Mouse (Mus musculus) adrenal gland, adult 18-20 months (tissue): ENCODE measurements at regions not wholly inside any gene's neighbourhood (a gene's known extent, or its start where the extent isn't known, plus 50 kb on each side); places are given as distances from the start of the nearest gene placed in this dataset.

Source experiments
- DNase-seq, 2 experiments: peaks; one replicate each; pipeline ENCODE4 v3.0.0; 2021 to 2022; ENCODE audit warnings: low spot score in 2 of 2

DNA sequence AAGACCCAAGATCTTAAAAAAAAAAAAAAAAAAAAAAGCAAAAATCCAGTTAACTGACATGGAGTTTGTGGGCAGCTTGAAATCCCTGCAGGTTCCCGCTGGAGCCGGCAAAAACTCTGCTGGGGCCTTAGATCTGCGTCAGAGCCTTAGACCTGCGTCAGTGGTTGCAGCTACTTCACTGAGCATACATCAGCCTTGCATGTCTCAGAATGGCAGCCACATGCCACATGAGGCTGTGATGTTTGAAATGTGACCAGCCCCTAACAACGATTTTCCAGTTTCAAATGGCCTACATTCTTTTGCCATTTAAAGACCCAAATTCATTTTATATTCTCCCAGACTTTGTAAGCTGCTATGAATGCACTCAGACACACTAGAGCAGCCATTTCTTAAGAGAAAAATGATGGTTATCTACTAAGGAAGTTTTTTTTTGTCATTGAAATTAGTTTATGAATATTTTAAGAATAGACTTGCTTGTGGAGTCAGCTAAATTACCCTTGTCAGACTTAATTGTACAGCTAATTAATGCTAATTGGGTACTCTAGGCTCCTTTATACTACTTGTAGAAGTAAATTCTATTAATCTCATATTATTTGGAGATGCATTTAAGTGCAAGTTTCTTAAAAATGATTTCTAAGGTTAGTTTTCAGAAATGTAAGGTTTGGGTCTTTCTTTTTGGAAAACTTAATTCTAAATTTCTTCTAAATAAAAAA, 70.8 kb downstream of the Toporsl start:
- DNase-seq, result no peak

DNA sequence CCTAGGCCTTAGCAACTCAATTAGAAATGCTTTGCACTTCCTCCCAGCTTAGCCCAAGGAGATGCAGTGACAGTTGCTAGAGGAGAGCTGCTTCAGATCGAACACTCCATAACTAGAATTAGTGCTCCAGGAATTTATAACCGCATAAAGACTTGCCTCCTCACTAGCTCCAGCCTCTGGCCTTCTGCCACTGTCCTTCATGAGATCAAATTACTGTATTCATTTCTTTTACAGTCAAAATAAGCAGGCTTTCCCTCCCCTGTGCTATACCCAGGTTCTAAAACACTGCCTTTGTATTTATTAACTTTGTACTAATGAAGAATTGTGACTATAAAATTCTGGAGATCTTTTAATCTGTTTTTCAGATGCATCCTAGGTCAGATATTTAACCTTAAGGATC, 104.8 kb upstream of the Olfr275 start:
- no peak for DNase-seq

DNA sequence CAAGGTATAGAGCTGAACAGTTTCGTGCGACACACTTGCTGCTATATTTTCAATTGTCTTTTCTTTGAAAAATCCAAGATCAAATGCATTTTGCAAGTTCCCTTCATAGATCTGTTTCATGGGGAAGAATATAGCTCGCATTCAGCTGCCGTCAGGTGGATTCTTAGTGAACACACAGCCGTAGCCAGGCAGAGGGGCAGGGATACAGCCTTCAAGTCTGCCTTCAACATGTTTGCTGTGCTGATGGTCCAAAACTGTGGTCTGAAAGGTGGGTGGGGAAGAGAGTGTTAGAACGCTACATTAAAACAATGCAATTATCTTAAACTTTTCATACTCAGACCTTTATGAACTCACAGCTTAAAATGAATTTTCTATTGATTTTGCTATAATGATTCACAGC, 88.2 kb upstream of the Olfr275 start:
- no peak for DNase-seq

DNA sequence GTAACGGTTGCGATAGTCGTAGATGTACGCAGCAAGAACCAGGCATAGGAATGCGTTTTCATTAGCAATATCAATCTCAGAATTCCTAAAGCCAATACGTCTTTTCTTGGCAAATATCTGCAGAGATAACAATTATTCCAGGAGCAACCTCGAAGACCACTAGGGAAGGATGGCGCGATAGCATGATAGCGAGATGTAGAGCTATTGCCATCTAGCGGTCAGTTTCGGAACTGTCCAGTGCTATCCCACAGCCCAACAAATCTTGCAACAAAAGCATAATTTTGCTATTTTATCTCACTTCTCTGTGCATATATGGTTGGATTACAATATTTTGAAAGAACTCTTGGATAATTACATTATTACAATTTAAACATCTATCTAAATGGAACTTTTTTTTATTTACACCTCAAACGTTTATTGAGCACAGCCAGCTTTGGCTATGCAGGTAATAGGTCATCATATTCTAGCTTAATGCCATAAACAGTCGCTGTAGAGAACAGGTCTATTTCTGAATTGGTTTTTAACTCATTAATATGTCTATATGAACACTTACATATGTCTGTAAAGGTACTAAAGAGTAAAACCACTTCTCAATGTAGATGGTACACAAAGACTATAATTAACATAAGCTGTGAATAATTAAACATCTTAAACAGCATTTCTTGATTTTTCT, 87.6 kb upstream of the Olfr275 start:
- DNase-seq, result peak; percentile 32 to 47

DNA sequence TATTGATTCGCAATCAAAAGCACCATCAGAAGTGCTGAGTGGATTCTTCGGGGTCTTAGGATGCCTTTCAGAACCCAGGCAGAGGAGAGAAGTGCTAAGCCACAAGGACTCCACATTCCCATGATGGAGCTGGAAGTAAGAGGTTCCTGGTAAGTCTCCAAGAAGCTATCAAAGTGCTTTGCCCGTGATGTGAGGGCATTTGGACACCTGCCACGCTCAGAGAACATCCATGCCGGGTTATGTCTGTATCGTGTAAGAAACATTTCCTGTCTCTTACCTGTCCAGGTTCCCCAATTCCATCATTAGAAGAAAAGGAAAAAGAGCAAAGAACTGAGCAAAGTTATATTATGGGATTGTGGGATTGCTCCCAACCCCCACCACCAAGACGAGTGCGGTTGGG, 81.3 kb upstream of the Olfr275 start:
- no peak for DNase-seq

DNA sequence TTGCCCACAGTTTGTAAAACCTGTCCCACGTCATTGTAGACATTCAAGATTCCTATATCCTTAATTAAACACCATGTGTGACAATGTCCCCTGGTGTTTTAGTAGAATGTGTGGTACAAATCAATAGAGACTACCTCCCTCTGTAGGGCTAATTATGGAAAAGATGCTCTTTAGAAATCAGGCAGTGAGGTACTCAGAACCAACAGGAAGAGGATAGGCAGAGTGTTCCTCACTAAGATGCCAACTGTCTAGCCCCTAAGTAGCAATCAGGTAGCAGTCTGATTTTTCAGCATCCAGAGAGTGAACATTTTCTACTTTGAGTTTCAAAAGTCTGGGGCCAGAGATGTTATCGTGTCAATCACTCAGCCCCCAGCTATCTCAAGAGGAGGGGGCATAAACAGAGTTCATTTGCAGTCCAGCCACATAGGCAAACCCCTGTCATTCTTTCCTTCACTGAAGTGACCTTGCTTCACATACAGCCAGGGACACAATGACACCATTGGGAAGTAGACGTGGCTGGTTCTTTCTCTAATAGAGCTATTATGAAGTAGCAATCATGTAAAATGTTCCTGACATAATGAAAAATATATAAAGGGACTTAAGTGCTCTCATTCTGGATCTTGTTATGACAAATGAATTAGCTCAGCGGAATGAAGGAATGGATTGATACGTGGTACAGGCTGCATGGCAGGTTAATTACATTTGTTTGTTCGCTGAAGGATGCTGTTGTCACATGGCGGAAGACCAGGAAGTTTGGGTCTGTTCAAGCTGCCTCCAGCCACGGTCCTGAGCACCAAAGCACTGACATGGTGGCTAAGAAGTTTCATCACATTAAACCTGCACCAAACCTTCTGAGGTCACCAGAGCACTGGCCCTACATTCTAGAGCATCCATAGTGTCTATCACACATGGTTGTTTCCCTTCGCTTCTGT, 74.6 kb upstream of the Olfr275 start:
- no peak for DNase-seq

DNA sequence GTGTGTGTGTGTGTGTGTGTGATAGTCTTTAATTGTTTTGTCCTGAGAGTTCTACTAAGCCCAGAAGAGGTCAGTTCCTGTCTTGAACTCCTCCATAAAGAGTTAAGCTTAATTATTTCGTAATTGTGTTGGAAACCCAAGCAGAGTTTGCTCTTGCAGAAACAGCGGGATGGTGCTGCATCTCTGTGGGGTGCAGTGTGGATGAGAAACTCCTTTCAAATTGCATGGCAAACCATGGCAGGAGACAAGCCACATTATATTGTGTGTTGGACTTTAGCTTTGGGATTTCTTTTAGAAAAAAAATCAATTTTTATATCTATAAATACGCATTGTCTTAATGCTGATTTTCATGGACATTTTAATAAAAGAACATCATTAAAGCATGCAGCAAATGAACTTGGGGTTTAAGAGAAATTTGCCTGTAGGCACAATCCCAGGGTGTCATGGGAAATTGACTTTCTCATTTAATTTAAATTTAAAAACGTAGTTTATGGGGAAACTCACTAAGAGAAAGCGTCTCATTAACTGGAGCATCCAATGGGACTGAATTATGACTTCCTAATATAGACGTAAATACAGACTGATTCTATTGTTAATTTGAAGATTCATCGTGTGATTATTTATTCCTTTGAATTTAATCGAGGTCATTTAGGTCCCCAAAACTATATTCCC, 61.4 kb upstream of the Olfr275 start:
- no peak for DNase-seq
